Mouse (Mus musculus) megakaryocyte progenitor cell, adult 5-6 weeks (primary cell): ENCODE results near the gene Ufm1. TPM values are rescaled to one million over a fixed set of nuclear protein-coding genes. Genes with fewer than 3 reads are reported as not detected.

ENCODE experiments used
- ATAC-seq: replicated peaks from 2 replicates; pipeline ENCODE4 v1.8.0; 2016; ENCODE audit warnings: mild to moderate bottlenecking, moderate TSS enrichment, inconsistent platforms; ENCODE audit not compliant: poor library complexity
- total RNA-seq, 2 experiments: library from RNA; stranded (forward) in 1 of 2; stranded (reverse) in 1 of 2; fragments of 157-497, 149-512 nt in 1 of 2; fragments of 200-1000 nt in 1 of 2; gene quantifications; 2 replicates each; pipeline versions ENCODE4 v1.2.3 to v1.2.4; 2015 to 2017

The Ufm1 gene
- 74.9 and 80.7 TPM in 2 replicates for total RNA-seq (2015)
- total RNA-seq (2017), result 92.7 and 148 TPM in 2 replicates

DNA sequence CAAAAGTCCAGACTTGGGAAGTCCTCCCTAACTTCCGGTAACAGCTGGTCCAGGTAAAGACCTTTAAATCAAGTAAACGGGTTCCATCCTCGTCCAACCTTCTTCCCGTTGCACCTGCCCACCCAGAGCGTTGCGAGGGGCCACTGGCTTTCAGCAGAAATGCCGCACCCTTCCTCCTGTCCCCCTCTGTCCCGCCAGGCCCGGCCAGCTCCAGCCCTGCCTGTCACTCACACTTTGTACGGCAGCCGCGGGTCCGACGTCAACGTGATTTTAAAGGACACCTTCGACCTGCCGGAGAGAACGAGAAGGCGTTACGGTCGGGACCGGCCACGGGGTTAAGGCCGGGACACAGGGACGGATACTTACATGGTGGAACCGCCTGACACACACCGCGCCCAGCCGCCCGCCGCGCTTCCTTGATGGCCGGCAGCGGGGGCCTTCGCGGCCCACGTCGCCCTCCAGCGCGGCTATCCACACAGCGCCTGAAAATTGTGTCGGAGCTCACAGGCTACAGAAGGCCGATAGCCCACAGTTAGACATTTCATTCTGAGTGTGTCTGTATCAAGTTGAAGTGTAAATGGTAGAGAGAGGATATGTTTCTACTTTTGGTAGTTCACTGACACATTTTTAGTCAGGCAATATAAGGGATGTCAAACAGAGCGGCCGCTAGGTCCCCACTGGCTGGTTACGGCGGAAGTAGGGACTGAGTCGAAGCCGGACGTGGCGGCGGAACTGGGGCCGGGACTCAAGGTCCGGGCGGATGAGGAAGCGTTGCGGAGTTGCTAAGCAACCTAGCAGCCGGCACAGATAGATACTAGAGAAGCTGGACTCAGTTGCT is at the start of gene Ufm1:
Ufm1 (minus strand) TSS at position 448 of the 838 bp plus-strand sequence.
- ATAC-seq, result peak; percentile 98

DNA sequence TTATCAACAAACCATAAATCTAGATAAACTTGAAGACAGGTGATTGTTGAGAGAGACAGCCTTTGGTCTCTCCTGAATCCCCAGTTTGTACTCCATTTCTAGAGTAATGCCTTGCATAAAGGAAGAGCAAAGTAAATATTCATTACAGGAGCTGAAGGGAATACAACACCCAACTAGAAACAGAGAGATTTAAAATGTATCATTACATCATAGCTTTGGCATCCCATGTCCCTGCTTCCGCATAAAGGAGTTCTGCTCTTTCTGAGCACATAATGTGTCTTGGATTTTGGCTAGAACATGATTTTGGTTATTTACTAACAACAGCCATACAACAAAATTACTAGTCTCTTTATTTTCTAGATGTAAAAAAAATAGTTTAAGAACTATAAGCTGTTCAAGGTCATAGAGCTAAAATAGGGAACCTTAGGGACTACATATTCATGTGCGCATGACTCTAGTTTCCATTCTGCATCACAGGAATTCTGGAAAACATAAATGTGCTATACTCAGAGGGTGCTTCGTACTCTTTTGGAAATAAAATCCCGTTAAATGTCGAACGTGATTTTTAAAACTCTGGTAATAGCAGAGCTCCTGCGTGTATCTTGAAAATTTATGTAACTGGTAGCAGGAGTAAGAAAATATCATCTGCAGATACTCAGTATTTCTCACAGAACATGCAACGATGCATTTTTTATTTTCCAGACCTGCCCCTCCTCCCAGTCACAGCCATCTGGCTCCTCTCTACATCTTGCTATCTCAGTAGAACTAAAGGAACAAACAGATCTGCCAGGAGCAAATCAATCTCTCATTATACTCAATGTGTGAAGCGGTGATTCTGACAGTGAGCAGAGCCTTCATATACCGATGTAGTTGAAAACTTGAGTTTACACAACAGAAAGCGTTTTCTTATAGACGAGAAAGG is 27.2 kb upstream of the Ufm1 start:
- no peak for ATAC-seq

DNA sequence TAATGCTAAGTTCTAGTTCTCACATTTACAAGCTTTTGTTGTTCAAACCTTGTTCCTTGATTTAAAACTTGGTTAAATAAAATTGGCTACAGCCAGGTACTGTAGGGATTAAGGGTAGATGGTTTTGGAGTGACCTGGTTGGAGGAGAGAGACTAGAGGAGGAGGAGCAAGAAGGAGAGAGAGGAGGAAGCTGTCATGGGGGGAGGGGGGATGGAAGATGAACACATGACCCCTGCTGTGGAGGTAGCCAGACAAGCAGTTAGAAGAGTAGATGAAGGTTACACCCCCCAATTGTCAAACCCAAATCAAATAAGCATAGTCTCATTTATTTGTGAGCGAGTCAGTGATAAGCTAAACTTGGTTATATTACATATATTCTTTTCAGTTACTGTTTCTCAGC is 8.0 kb upstream of the Ufm1 start:
- no peak for ATAC-seq

DNA sequence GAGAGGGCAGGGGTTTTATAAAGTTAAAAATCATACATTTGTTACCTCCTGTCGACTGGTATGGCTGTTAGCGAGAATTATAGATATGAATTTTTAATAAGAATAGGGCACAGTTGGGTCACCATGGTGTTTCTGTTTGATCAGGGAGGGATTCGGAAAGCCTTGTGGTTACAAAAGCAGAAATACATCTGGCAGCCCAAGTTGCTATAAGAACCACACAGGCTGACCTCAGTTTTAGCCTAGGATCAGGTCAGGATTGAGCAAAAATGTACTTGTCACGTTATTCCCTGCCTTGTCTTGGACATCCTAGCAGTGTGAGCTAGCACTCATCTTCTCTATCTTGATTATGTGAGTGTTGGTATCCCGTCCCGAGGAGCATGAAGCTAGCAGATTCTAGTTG is 6.9 kb upstream of the Ufm1 start:
- ATAC-seq, result peak; percentile 71

DNA sequence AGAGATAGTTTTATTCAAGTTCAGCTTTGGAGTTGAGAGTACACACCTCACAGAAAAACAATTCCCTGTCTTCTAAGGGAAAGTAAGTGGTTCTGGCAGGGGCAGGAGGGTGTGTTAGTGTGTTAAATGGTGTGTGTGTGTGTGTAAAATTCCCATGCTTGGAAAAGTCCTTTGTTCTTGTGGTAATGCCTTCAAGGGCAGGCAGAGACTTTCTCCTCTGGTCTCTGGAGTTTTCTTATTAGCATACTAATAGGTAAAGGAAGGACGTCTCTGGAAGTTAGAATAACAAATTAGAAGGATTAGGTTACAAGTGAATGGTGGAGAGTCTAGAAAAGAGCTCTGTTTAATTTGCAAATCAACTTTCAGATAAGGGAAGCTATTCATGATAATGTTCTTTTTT is 5.6 kb upstream of the Ufm1 start:
- ATAC-seq, result no peak

DNA sequence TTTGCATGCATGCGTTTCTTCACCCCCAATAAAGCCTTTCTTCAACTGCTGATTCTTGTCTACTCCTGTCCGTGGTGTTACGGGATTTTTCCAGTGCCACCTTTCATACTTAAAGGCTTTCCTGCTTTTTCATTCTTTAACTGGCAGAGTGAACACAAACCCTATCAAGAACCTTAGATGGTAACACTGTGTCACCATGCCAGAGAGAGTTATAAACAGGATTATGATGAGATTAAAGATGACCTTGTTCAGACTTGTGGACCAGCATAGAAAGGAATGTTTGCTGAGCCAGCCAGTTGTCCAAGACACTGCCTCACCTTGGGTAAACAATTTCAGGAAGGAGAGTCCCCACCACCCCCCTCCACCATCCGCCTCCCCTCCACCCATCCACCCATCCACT is 4.6 kb upstream of the Ufm1 start:
- no peak for ATAC-seq

DNA sequence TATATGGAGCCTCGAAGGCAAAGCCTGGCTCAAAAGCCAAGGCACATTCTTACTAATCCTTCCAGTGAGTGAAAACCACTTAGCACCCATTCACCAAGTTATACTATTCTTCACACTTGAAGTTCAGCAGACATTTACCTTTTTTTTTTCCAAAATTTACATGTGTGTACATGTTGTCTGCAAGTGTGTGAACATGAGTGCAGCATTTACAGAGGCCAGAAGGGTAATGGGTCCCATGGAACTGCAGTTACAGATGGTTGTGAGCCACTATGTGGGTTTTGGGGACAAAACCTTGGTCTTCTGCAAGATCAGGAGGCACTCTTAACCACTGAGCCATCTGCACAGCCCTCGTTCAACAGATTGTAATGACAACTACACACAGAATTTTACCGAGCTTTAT is 8.8 kb downstream of the Ufm1 start:
- ATAC-seq, result no peak

DNA sequence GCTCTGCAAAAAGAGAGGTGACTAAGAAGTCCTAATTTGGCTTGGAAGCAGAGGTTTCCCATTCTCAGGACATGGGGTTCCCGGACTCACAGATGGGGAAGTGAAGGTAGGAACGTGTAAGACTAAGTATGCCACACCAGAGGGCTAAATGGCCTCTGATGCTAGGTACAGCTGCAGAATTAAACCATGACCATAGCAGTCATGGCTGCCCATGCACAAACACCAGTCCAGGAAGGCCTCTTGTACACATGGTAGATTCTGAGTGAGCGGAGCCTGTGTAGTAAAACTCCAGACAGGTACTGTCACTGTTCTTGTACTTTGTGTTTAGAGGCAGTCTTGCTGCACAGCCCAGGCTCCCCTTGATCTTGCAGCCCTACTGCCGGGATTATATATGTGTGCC is 9.4 kb downstream of the Ufm1 start:
- no peak for ATAC-seq

DNA sequence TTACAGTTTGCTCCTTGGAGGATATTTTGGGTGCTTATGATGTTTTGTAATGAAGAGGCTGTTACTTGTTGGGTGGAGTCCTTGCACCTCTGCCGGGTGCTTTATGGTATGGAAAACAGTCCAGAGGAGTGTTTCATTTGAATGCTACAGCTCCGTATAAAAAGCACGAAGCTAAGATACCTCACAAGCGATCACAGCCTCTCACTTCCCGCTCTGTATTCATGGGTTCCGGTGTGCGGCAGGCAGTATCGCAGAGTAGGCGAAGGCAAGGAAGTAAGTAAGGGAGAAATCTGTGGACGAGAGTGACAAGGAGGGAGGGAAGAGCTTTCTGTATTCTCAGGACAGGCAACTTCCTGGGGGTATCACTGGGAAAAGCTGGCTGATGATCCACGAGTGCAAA is 15.4 kb downstream of the Ufm1 start:
- ATAC-seq, result no peak

DNA sequence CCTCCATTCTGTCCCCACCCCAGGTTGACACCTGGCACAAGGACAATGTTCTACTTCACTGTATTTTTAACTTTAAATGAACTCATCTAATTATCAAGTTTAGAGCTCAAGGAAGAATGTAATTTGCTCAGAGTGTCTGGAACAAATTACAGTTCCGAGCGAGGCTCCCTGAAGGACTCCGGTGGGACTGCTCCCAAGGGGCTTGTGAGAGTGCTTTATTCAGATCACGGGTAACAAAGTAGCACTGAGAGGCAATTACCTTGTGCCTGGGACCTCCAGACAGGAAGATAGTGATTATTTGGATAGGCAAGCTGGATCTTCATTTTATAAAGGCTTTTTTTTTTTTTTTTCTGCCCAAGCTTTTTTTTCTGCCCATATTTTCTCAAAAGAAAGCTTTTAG is 15.9 kb downstream of the Ufm1 start:
- ATAC-seq, result no peak

DNA sequence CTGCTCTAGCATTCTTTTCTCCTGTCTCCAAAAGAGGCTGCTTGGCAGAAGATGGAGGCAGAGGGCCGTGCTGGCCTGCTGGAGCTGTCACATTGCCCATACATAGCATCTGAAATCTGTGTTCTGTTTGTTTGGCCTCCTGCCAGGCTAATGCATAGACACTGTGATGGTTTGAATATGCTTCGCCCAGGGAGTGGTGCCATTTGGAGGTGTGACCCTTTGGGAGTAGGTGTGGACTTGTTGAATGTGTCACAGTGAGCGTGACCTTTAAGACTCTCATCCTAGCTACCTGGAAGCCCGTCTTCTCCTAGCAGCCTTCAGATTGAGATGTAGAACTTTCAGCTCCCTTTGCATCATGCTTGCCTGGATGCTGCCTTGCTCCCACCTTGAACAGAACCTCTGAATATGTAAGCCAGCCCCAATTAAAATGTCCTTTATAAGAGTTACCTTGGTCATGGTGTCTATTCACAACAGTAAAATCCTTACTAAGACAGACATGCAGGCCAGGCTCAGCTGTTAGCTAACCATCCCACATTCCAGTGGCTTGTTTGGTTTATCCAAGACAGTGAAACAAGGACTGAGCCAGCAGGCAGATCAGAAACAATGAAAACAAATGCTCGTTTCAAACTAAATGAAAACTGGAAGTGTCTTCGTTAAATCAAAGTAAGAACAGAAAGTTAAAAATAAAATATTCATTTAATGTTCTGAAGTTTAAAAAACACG is 17.3 kb downstream of the Ufm1 start:
- ATAC-seq, result no peak

DNA sequence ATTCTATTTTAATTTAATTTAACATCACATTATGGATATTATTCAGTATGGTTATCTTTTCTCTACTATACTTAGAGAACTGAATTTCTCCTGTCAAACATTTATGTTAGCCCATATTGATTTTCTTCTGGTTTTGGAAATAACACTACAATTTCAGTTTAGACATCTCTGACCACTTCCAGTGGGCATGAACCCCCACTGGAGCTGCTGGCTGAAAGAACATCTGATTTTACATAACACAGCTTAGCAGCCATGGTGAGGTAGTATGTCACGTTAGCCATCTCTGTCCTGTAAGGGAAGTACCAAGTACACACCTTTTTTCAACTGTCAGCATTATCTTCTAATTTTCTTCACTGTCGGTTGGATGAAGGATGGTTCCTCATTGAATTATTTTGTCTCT is 18.8 kb downstream of the Ufm1 start, which contains the start of gene Gm10985:
Gm10985 (plus strand) TSS at position 301 of the 400 bp plus-strand sequence.
- no peak for ATAC-seq

DNA sequence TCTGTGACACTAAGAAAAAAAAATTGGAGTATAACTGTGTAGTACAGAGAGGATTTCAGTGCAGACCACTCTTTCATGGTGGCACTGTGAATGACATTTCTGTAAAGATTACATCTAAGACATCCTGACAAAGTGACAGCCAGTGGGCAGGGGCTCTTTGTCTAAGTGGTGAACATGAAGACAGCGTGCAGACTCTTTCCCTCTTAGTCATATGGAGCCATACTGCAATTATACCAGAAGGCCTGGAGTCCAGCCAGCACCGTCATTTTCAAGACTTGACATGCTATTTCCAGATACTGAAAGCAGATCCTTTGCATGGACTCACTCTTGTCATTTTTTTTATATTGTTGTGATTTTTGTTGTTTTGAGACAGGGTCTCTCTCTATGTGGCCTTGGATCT is 29.4 kb downstream of the Ufm1 start:
- ATAC-seq, result no peak

DNA sequence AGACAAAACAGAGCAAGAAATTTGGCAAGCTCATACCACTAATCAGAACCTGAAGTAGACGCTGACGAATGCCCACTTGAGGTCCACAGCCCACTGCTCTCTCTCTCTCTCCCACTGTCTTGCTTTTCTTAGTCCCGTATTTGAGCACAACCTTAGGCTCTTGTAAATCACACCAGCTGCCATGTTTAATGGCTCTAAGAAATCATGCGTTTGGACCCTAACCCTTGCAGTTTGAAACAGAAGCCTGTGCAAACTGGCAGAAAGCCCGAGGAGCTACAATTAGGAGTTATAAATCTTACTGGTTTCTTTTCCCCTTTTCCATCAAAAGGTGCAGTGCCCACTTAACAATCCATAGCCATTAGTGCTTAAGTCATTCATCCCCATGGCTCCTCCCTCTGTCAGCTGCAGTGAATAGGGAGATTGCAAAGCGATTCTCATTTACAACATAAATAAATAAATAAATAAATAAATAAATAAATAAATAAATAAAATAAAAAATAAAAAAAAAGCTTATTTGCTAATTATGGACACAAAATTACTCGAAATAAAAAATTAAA is 50.1 kb downstream of the Ufm1 start:
- no peak for ATAC-seq

Other genes with a start within 250 kb of the Ufm1 start
- not detected in 2 replicates for gene Frem2, start 206.5 kb downstream of the Ufm1 start, total RNA-seq (2015)
- gene Frem2, start 206.5 kb downstream of the Ufm1 start, total RNA-seq (2017), result not detected in 2 replicates
- gene Gm10985, start 18.7 kb downstream of the Ufm1 start, total RNA-seq (2015), result not detected in 2 replicates
- not detected in 2 replicates for gene Gm10985, start 18.7 kb downstream of the Ufm1 start, total RNA-seq (2017)